Mouse (Mus musculus) v-Abl transformed pro-B cells (cell line): Measurements from ENCODE around the gene Vcam1.

Experiments used
- in situ Hi-C, 2 experiments: fragments of 400-800 bp; cut with MboI; formaldehyde crosslinking; loops; one replicate each; pipeline ENCODE4 v1.15.1; 2025; ENCODE audit not compliant: unreplicated experiment in 2 of 2

The Vcam1 gene

DNA sequence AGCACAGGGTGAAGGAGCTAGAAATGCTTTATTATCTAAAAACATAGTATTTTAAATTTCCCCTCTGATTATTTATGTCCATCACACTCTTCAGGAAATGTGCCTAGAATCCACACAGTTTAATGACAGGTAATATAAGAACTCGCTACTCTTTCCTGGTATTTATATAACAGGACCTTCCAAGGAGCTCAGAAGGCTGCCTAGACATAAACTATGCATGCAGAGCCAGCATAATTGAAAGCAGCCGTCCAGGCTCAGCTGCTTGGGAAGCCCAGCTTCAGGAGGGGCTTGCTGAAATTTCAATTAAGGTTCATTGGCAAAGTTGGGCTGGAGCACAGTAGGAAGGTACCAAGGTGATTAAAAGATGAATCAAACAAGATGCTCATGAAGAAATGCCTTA lies 2.2 kb downstream of the Vcam1 start:
- in situ Hi-C loops: no loop called here

GRCm38 (mm10) chr3:116126508-116127190 lies 2.8 kb downstream of the Vcam1 start:
- in situ Hi-C loops: no loop called here

GRCm38 (mm10) chr3:116126070-116126469 lies 3.4 kb downstream of the Vcam1 start:
- in situ Hi-C loops: no loop called here

DNA sequence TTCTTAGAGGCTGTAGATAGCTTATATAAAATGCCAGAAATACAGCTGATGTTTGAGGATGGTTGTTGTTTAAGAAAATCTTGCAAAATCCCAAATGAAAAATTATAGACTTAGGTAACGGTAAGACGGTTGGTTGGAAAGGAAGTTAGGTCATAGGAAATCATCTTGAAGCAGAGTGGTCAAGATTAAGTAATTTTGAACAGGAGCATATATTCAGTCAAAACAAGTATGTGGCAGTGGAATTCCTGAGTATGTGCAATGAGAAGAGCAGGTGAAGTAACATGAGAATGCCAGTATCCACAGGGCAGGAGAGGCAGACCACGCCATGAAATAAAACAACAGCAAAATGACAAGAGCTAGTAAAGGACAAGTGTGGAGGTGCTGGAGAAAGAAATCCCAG lies 5.7 kb downstream of the Vcam1 start:
- in situ Hi-C loops: no loop called here

DNA sequence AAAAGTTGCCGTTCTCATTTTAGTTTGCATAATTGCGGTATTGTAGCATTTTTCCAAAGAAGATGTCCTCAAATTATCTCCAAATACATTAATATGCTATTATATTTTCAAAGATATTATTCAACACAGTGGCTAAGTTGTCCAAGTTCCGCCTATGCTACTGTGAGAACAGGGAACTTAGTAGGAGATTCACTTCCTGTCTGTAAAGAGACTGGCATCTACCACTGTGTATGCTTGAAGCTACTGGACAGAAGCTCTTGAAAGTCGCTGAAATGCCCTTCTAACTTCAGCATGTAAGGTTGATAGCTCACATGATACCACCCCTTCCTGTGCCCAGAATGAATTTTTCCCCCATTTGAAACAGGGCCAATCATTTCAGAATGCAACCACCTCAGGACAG lies 6.8 kb downstream of the Vcam1 start:
- in situ Hi-C loops: no loop called here

- in situ Hi-C loops: no loop called here
Observed at GRCm38 (mm10) chr3:116121026-116121425, 8.5 kb downstream of the Vcam1 start.

- in situ Hi-C loops: no loop called here
Observed at GRCm38 (mm10) chr3:116120391-116120790, 9.1 kb downstream of the Vcam1 start.

DNA sequence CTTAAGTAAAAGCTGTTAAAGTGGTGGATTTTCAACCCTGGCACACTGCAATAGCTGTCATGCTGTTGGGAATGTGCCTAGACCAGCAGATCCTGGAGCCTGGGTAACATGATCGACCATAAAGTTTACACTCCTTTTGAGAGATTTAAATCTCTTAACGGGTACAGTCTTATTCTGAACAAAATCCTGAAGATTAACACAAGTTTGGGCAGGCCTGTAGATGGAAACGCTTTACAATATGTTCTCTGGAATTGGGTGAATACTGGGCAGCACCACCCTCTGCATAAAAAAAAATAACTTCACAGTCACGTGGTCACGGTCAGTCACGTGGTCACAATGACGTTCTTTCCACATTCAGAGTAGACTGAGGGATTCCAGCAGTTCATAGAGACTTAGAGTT lies 10.3 kb downstream of the Vcam1 start:
- in situ Hi-C loops: no loop called here

DNA sequence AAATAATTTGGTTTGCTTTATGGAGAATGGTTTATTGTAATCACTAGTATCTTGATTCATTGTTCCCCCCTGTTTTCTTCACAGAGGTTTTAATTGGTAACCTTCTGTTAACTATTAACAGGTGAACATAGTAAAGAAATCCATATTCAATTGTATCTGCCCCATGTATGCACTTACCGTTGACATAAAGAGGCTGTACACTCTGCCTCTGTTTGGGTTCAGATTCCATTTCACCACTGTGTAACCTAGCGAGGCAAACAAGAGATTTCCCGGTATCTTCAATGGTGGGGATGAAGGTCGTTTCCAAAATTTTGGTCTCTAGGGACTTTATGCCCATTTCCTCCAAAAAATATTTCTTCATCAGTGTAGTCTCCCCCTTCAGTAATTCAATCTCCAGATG lies 12.4 kb downstream of the Vcam1 start:
- in situ Hi-C loops: no loop called here

GRCm38 (mm10) chr3:116114249-116115188 lies 15.0 kb downstream of the Vcam1 start:
- in situ Hi-C loops: no loop called here

- in situ Hi-C loops: no loop called here
Observed at GRCm38 (mm10) chr3:116113443-116114241, 15.8 kb downstream of the Vcam1 start.

DNA sequence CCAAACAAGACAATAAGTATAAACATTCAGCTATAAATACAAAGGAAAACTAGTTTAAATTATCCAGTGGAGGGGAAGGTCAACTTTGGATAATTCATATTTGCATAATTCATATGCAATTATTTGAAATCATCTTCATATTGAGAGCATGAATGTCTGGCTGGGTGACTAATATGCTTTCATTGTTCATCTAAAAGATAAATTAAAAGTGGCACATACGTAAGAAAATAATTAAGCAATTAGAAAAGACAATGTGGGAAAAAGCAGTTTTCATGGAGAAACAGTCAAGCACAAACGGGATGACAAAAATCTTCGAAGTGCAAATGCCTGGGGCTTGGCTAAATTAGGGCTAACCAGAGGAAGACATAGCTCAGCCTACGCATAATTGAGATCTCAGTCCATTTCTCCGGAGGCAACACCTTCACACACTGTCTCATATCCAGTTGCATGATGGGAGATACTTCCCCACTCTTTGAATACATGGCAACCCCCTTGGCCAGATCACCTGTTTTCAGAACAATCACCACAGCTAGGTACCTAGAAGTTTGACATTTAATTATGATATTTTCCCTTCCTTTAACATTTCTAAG lies 16.6 kb downstream of the Vcam1 start:
- in situ Hi-C loops: no loop called here

- in situ Hi-C loops: no loop called here
Observed at GRCm38 (mm10) chr3:116105713-116106112, 23.8 kb downstream of the Vcam1 start.

GRCm38 (mm10) chr3:116104866-116105647 lies 24.4 kb downstream of the Vcam1 start:
- in situ Hi-C loops: no loop called here

GRCm38 (mm10) chr3:116104270-116104669 lies 25.2 kb downstream of the Vcam1 start:
- in situ Hi-C loops: no loop called here

DNA sequence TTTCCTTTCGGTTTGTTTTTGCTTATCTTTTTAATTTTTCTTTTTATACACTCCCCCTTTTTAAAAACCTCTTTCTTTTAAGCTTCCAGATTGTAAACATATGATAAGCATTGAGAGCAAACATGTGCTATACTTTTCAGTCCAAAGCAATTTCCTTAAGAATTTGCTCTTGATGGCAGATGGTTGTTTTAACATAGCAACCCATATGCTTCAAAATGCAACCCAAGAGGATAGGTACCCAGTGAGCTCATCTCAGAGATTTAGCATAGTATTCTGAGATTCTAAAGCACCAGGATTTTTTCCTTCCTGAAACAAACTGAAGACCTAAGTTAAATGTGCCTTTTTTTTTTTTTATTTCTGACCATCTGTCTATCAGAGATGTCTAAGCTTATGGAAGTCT lies 28.6 kb downstream of the Vcam1 start:
- in situ Hi-C loops: no loop called here

GRCm38 (mm10) chr3:116095934-116096333 lies 33.6 kb downstream of the Vcam1 start:
- in situ Hi-C loops: no loop called here

DNA sequence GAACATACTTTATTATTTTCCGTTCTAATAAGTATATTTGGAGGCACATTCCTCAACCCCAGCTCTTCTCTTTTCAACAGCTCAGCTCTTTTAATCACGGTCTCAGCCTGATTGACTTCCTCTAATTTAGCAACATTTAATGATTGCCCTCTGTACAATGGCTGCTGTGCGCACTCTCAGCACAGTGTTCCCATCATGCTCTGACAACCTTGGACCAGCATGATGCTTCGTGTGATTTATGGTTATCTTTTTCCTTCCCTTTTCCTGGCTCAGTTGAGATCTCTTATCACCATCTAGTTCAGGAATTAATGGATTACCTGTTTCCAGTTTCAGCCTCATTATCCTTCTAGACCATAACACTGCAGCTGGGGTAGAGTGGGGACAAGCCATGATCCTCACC lies 34.2 kb downstream of the Vcam1 start:
- in situ Hi-C loops: no loop called here

- in situ Hi-C loops: no loop called here
Observed at GRCm38 (mm10) chr3:116094886-116095285, 34.6 kb downstream of the Vcam1 start.

- in situ Hi-C loops: no loop called here
Observed at GRCm38 (mm10) chr3:116094288-116094687, 35.2 kb downstream of the Vcam1 start.
